7 mouse cellular contexts compared by ENCODE assay signal in genomic region chr15:98951122-98952062, GRCm38 (mm10). TPM values are rescaled to one million over a fixed set of nuclear protein-coding genes. Genes with fewer than 3 reads are reported as not detected.
DNase-seq lines count a peak whose midpoint lies in the region; ATAC-seq lines count a peak whose summit lies in the region.
"Not testable (repeated sequence)": the region's sequence is repeated elsewhere in the genome, so short reads cannot be mapped to it uniquely, and the experiment has no call there.

No protein-coding gene starts in this region.

- peak; percentile 31 to 47 for DNase-seq in cerebellum, adult 18-20 months
- DNase-seq in limb, embryonic 11.5 days (ENCODE audit: low spot score); neural tube, embryonic 11.5 days (ENCODE audit: low spot score): not testable (repeated sequence)

- 0 out of 2 replicates have a peak overlapping the region, but pooled peaks have one; percentile 18 for H3K9ac ChIP-seq in embryonic facial prominence, embryonic 15.5 days
- H3K9ac ChIP-seq in heart, embryonic 11.5 days (ENCODE audit: low read depth, low read length) = peak overlapping the region; percentile 72
- peak overlapping the region; percentile 99 for H3K9ac ChIP-seq in hindbrain, embryonic 16.5 days (ENCODE audit: low read depth, low read length)
- H3K9ac ChIP-seq in limb, embryonic 11.5 days (ENCODE audit: low read length) = not testable (repeated sequence)
- H3K9ac ChIP-seq in lung, embryonic 16.5 days (ENCODE audit: low read length) = peak overlapping the region; percentile 63; the same call in 1 of the 2 replicates
- peak overlapping the region; percentile 99 for H3K9ac ChIP-seq in neural tube, embryonic 11.5 days (ENCODE audit: low read length)

- 90% methylated on average over 11 of the region's 15 CpGs for WGBS in embryonic facial prominence, embryonic 15.5 days
- 86% methylated on average over 11 of the region's 15 CpGs for whole genome bisulfite sequencing in heart, embryonic 11.5 days (ENCODE audit: insufficient replicate concordance)
- 25% methylated on average over 11 of the region's 15 CpGs for WGBS in hindbrain, embryonic 16.5 days
- WGBS in limb, embryonic 11.5 days = 97% methylated on average over 10 of the region's 15 CpGs
- WGBS in lung, embryonic 16.5 days = 79% methylated on average over 11 of the region's 15 CpGs
- 86% methylated on average over 11 of the region's 15 CpGs for WGBS in neural tube, embryonic 11.5 days

- H3K27me3 ChIP-seq in embryonic facial prominence, embryonic 15.5 days; heart, embryonic 11.5 days (ENCODE audit: control insufficient read depth, insufficient read depth, low read length); hindbrain, embryonic 16.5 days (replicated peaks; ENCODE audit: control insufficient read depth, insufficient read depth, low read length); limb, embryonic 11.5 days (ENCODE audit: control insufficient read depth, insufficient read depth, low read length); lung, embryonic 16.5 days (ENCODE audit: control insufficient read depth, insufficient read depth, low read depth, low read length); neural tube, embryonic 11.5 days (ENCODE audit: control insufficient read depth, insufficient read depth, low read length): not testable (repeated sequence)

- peaks cover 10% of the 10 kb centered on the region for H3K36me3 ChIP-seq in embryonic facial prominence, embryonic 15.5 days
- not testable (repeated sequence) for H3K36me3 ChIP-seq in heart, embryonic 11.5 days (ENCODE audit: control insufficient read depth, insufficient read depth, low read length); hindbrain, embryonic 16.5 days (ENCODE audit: control insufficient read depth, insufficient read depth, low read length); limb, embryonic 11.5 days (ENCODE audit: control insufficient read depth, insufficient read depth, low read length); lung, embryonic 16.5 days (ENCODE audit: control insufficient read depth, insufficient read depth, low read length); neural tube, embryonic 11.5 days (ENCODE audit: control insufficient read depth, insufficient read depth, low read length)

- H3K4me2 ChIP-seq in embryonic facial prominence, embryonic 15.5 days (replicated peaks) = peak overlapping the region; percentile 52
- peak overlapping the region; percentile 70 for H3K4me2 ChIP-seq in heart, embryonic 11.5 days
- H3K4me2 ChIP-seq in hindbrain, embryonic 16.5 days (ENCODE audit: low read length) = peak overlapping the region; percentile 52
- peak overlapping the region; percentile 59 for H3K4me2 ChIP-seq in limb, embryonic 11.5 days (ENCODE audit: low read depth, severe bottlenecking)
- peak overlapping the region; percentile 55 for H3K4me2 ChIP-seq in lung, embryonic 16.5 days (ENCODE audit: low read depth, low read length)
- peak overlapping the region; percentile 52 for H3K4me2 ChIP-seq in neural tube, embryonic 11.5 days (ENCODE audit: low read depth)

- H3K9me3 ChIP-seq in embryonic facial prominence, embryonic 15.5 days (replicated peaks); heart, embryonic 11.5 days (replicated peaks; ENCODE audit: control insufficient read depth, low read length); hindbrain, embryonic 16.5 days (ENCODE audit: control insufficient read depth, low read length); limb, embryonic 11.5 days (ENCODE audit: control insufficient read depth, low read length); lung, embryonic 16.5 days (ENCODE audit: control insufficient read depth, low read length); neural tube, embryonic 11.5 days (ENCODE audit: control insufficient read depth, low read length): not testable (repeated sequence)

- H3K27ac ChIP-seq in embryonic facial prominence, embryonic 15.5 days (replicated peaks) = peak overlapping the region; percentile 73
- H3K27ac ChIP-seq in heart, embryonic 11.5 days (ENCODE audit: low read depth, low read length); limb, embryonic 11.5 days (replicated peaks; ENCODE audit: low read depth, low read length); lung, embryonic 16.5 days (ENCODE audit: low read length): not testable (repeated sequence)
- H3K27ac ChIP-seq in hindbrain, embryonic 16.5 days (ENCODE audit: low read depth, low read length) = peak overlapping the region; percentile 92
- H3K27ac ChIP-seq in neural tube, embryonic 11.5 days (ENCODE audit: low read depth, low read length) = peak overlapping the region; percentile 98

- peak overlapping the region; percentile 84 for H3K4me3 ChIP-seq in embryonic facial prominence, embryonic 15.5 days (replicated peaks)
- peak overlapping the region; percentile 91 for H3K4me3 ChIP-seq in heart, embryonic 11.5 days (ENCODE audit: low read depth, low read length)
- peak overlapping the region; percentile 80 for H3K4me3 ChIP-seq in hindbrain, embryonic 16.5 days (ENCODE audit: low read length)
- peak overlapping the region; percentile 63 for H3K4me3 ChIP-seq in limb, embryonic 11.5 days (ENCODE audit: low read depth, low read length)
- peak overlapping the region; percentile 86 for H3K4me3 ChIP-seq in lung, embryonic 16.5 days (ENCODE audit: low read length)
- H3K4me3 ChIP-seq in neural tube, embryonic 11.5 days (ENCODE audit: low read depth, low read length) = peak overlapping the region; percentile 76

- not testable (repeated sequence) for ATAC-seq in embryonic facial prominence, embryonic 15.5 days (ENCODE audit: insufficient number of reproducible peaks, low FRiP score, low TSS enrichment, low read depth); heart, embryonic 11.5 days (replicated peaks; ENCODE audit: insufficient number of reproducible peaks, low FRiP score, low TSS enrichment); hindbrain, embryonic 16.5 days; limb, embryonic 11.5 days (ENCODE audit: insufficient number of reproducible peaks, low FRiP score, low TSS enrichment, low read depth); lung, embryonic 16.5 days (ENCODE audit: low read depth); neural tube, embryonic 11.5 days (ENCODE audit: insufficient read depth, low FRiP score, low TSS enrichment)

- peaks cover 12% of the 10 kb centered on the region for H3K4me1 ChIP-seq in embryonic facial prominence, embryonic 15.5 days
- peaks cover 13% of the 10 kb centered on the region for H3K4me1 ChIP-seq in heart, embryonic 11.5 days (ENCODE audit: control insufficient read depth, insufficient read depth, low read length)
- H3K4me1 ChIP-seq in hindbrain, embryonic 16.5 days (ENCODE audit: control insufficient read depth, insufficient read depth, low read depth, low read length) = peaks cover 17% of the 10 kb centered on the region
- H3K4me1 ChIP-seq in limb, embryonic 11.5 days (ENCODE audit: control insufficient read depth, insufficient read depth, low read length); lung, embryonic 16.5 days (replicated peaks; ENCODE audit: control insufficient read depth, insufficient read depth, low read length); neural tube, embryonic 11.5 days (ENCODE audit: control insufficient read depth, insufficient read depth, low read length): not testable (repeated sequence)

RNA-seq across cellular contexts. Expression of gene Gm49450, which starts 2.0 kb away (rescaled TPM):
- not detected in 2 replicates for polyA plus RNA-seq in embryonic facial prominence, embryonic 15.5 days (2015; fragmentation: Nextera tagmentation; extraction: Ambion mirVana)
- not detected in 2 replicates for polyA plus RNA-seq in heart, embryonic 11.5 days (2014; fragmentation: Nextera tagmentation; extraction: Ambion mirVana)
- not detected in 2 replicates for polyA plus RNA-seq in hindbrain, embryonic 16.5 days (2015; fragmentation: Nextera tagmentation; extraction: Ambion mirVana)
- polyA plus RNA-seq in limb, embryonic 11.5 days (2014; fragmentation: Nextera tagmentation; extraction: Ambion mirVana) = not detected in 2 replicates
- polyA plus RNA-seq in lung, embryonic 16.5 days (2015; fragmentation: Nextera tagmentation; extraction: Ambion mirVana) = not detected in 2 replicates
- polyA plus RNA-seq in neural tube, embryonic 11.5 days (2014; fragmentation: Nextera tagmentation; extraction: Ambion mirVana) = not detected in 2 replicates

RNA-seq across cellular contexts. Expression of gene Tuba1a, which starts 2.1 kb away (rescaled TPM):
- polyA plus RNA-seq in embryonic facial prominence, embryonic 15.5 days (2015; fragmentation: Nextera tagmentation; extraction: Ambion mirVana) = 1,473 and 1,543 TPM in 2 replicates
- 1,237 and 1,376 TPM in 2 replicates for polyA plus RNA-seq in heart, embryonic 11.5 days (2014; fragmentation: Nextera tagmentation; extraction: Ambion mirVana)
- 15,480 and 15,543 TPM in 2 replicates for polyA plus RNA-seq in hindbrain, embryonic 16.5 days (2015; fragmentation: Nextera tagmentation; extraction: Ambion mirVana)
- polyA plus RNA-seq in limb, embryonic 11.5 days (2014; fragmentation: Nextera tagmentation; extraction: Ambion mirVana) = 1,453 and 1,516 TPM in 2 replicates
- 870 and 906 TPM in 2 replicates for polyA plus RNA-seq in lung, embryonic 16.5 days (2015; fragmentation: Nextera tagmentation; extraction: Ambion mirVana)
- polyA plus RNA-seq in neural tube, embryonic 11.5 days (2014; fragmentation: Nextera tagmentation; extraction: Ambion mirVana) = 8,277 and 8,733 TPM in 2 replicates

RNA-seq across cellular contexts. Expression of gene Tuba1b, which starts 17.0 kb away (rescaled TPM):
- polyA plus RNA-seq in embryonic facial prominence, embryonic 15.5 days (2015; fragmentation: Nextera tagmentation; extraction: Ambion mirVana) = 1,427 and 1,514 TPM in 2 replicates
- polyA plus RNA-seq in heart, embryonic 11.5 days (2014; fragmentation: Nextera tagmentation; extraction: Ambion mirVana) = 1,819 and 1,826 TPM in 2 replicates
- 1,672 and 1,683 TPM in 2 replicates for polyA plus RNA-seq in hindbrain, embryonic 16.5 days (2015; fragmentation: Nextera tagmentation; extraction: Ambion mirVana)
- polyA plus RNA-seq in limb, embryonic 11.5 days (2014; fragmentation: Nextera tagmentation; extraction: Ambion mirVana) = 2,238 and 2,358 TPM in 2 replicates
- polyA plus RNA-seq in lung, embryonic 16.5 days (2015; fragmentation: Nextera tagmentation; extraction: Ambion mirVana) = 1,812 and 1,892 TPM in 2 replicates
- polyA plus RNA-seq in neural tube, embryonic 11.5 days (2014; fragmentation: Nextera tagmentation; extraction: Ambion mirVana) = 1,967 and 2,051 TPM in 2 replicates

RNA-seq across cellular contexts. Expression of gene Lmbr1l, which starts 33.4 kb away (rescaled TPM):
- polyA plus RNA-seq in embryonic facial prominence, embryonic 15.5 days (2015; fragmentation: Nextera tagmentation; extraction: Ambion mirVana) = 21.7 and 22.0 TPM in 2 replicates
- 4.0 and 5.7 TPM in 2 replicates for polyA plus RNA-seq in heart, embryonic 11.5 days (2014; fragmentation: Nextera tagmentation; extraction: Ambion mirVana)
- 25.9 and 27.0 TPM in 2 replicates for polyA plus RNA-seq in hindbrain, embryonic 16.5 days (2015; fragmentation: Nextera tagmentation; extraction: Ambion mirVana)
- polyA plus RNA-seq in limb, embryonic 11.5 days (2014; fragmentation: Nextera tagmentation; extraction: Ambion mirVana) = 5.5 and 6.2 TPM in 2 replicates
- 15.7 and 17.3 TPM in 2 replicates for polyA plus RNA-seq in lung, embryonic 16.5 days (2015; fragmentation: Nextera tagmentation; extraction: Ambion mirVana)
- polyA plus RNA-seq in neural tube, embryonic 11.5 days (2014; fragmentation: Nextera tagmentation; extraction: Ambion mirVana) = 7.1 and 8.9 TPM in 2 replicates

RNA-seq across cellular contexts. Expression of gene Dhh, which starts 53.1 kb away (rescaled TPM):
- polyA plus RNA-seq in embryonic facial prominence, embryonic 15.5 days (2015; fragmentation: Nextera tagmentation; extraction: Ambion mirVana) = 1.7 and 2.4 TPM in 2 replicates
- 2.5 and 5.0 TPM in 2 replicates for polyA plus RNA-seq in heart, embryonic 11.5 days (2014; fragmentation: Nextera tagmentation; extraction: Ambion mirVana)
- polyA plus RNA-seq in hindbrain, embryonic 16.5 days (2015; fragmentation: Nextera tagmentation; extraction: Ambion mirVana) = 1.3 and 2.1 TPM in 2 replicates
- 0.15 and 0.23 TPM in 2 replicates for polyA plus RNA-seq in limb, embryonic 11.5 days (2014; fragmentation: Nextera tagmentation; extraction: Ambion mirVana)
- polyA plus RNA-seq in lung, embryonic 16.5 days (2015; fragmentation: Nextera tagmentation; extraction: Ambion mirVana) = 1.4 and 2.4 TPM in 2 replicates
- 0.44 and 2.3 TPM in 2 replicates for polyA plus RNA-seq in neural tube, embryonic 11.5 days (2014; fragmentation: Nextera tagmentation; extraction: Ambion mirVana)
